Mouse (Mus musculus): ENCODE data around the gene Bnc2.

The Bnc2 gene

DNA sequence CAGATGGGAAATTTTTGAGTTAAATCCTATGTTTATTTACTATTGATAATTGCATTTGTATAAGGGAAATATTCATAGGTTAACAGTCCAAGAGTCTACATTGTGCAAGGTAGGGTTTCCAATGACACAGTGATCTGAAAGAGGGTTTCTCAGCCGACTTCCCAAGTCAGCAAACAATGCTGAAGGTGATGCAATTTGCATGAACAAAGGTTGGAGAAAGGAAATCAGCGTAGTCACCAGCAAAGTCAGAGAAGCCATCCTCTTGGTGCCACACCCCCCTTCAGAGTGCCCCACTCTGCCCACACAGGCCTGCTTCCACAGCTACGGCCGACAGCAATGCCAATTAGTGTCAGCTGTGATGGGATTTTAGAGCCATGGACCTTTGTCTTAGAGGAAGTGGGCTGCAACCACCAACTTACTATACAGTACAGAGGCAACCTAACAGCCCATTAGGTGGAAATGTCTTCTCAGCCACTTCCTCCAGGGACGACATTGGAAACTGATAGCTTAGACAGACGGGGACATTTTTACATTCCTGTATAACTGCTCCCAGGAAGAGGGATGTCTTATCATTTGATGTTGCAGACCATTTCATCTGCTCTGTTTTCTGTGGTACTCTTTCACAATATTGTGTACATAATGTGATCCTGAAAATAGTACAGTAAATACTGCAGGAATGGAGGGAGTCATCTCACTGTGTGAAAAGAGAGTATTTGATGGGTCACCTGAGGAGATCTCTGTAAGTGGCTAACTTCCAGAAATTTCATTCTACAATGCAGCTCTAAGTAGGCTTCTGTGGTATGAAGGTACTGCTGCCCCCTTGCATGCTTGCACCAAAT lies 243.2 kb downstream of the Bnc2 start:
- no peak for DNase-seq (ENCODE audit: low read depth, low spot score)

DNA sequence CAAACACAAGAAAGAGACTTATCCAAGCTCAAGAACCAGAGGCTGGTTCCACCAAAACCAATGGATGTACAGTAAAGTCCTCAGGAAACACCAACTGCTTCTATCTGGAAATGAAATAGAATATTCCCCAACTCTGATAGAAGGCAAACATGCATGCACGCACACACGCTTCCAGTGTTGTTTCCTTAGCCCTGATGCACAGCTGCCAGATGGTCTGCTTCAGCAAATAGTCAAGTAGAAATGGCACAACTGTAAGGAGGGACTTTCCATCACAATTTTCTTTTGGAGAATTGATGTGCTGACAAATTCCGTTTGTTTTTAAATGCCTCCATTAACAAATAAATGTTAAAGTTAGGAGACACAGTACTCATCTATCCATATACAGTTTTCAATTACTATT lies 247.1 kb downstream of the Bnc2 start:
- DNase-seq (ENCODE audit: low read depth, low spot score) = no peak

- DNase-seq (ENCODE audit: low read depth, low spot score) = no peak
These were observed 263.6 kb downstream of the Bnc2 start for GRCm38 (mm10) chr4:84411431-84411830.

- no peak for DNase-seq (ENCODE audit: low read depth, low spot score)
These were observed 267.6 kb downstream of the Bnc2 start for GRCm38 (mm10) chr4:84407328-84408028.

- DNase-seq (ENCODE audit: low read depth, low spot score) = no peak
These were observed 271.5 kb downstream of the Bnc2 start for GRCm38 (mm10) chr4:84403356-84404145.

GRCm38 (mm10) chr4:84388991-84389390 lies 286.1 kb downstream of the Bnc2 start:
- DNase-seq (ENCODE audit: low read depth, low spot score) = no peak

- no peak for DNase-seq (ENCODE audit: low read depth, low spot score)
These were observed 289.9 kb downstream of the Bnc2 start for GRCm38 (mm10) chr4:84385156-84385555.

GRCm38 (mm10) chr4:84379289-84379688 lies 295.8 kb downstream of the Bnc2 start:
- DNase-seq (ENCODE audit: low read depth, low spot score) = no peak

- no peak for DNase-seq (ENCODE audit: low read depth, low spot score)
These were observed 297.6 kb downstream of the Bnc2 start for GRCm38 (mm10) chr4:84377513-84377912.

DNA sequence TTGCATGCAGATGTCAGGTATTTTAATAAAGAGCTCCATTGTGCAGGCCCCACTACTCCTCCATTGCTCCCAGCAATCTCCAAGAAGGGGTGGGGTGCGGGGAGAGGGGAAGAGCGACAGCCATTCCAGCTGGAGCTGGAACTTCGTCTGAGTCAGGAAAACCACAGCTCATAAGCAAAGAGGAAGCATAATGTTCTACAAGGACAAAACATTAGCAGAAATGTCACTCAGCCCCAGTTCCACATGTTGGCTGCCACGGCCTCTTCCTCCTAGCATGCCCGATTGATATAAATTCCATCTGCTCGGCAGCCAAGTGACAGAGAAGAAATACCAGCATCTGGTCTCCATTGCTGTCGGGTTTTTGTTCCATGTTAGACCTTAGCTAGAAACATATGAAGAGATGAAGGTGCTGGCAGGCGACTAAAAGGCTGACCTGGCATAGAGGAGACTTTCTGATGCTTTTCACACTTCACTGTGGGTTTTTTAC lies 312.7 kb downstream of the Bnc2 start:
- DNase-seq (ENCODE audit: low read depth, low spot score) = no peak

DNA sequence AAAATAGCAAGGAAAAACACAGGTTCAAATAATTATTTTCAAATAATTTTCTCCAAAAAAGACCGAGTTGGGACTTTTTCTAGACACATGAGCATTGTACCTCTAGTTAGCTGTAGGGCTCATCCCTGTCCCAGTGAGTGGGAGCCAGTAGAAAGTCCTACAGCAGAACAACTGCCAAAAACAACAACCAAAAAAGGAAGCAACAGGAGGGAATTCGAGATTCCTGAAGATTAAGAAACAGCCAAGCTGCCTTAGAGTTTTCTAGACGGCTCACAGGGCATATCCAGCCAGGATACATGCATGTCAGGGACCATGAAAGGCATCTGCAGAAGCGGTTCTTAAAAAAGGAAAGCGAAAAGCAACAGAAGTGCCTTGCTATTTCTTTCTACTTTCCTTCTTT lies 313.9 kb downstream of the Bnc2 start:
- DNase-seq (ENCODE audit: low read depth, low spot score) = no peak

- no peak for DNase-seq (ENCODE audit: low read depth, low spot score)
These were observed 315.1 kb downstream of the Bnc2 start for GRCm38 (mm10) chr4:84359996-84360395.

GRCm38 (mm10) chr4:84358204-84358603 lies 316.9 kb downstream of the Bnc2 start:
- no peak for DNase-seq (ENCODE audit: low read depth, low spot score)

DNA sequence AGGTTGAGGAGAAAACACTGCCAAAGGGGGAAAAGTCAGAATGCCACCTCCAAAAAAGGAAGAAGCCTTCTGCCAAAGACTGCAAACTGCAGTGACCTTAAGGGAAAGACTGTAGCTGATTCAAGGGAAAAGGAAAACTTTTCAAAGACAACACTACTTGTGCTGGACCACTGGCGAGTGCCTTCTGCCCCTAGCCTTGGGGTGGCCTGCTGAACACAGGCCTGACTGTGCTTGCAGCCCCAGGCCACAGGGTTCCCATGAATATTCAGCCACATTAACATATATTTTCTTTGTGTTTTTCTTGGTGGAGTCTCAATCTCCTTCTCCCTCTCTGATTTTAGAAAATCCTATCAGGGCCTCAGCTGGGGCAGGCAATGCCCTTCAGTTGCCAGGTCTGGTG lies 317.7 kb downstream of the Bnc2 start:
- no peak for DNase-seq (ENCODE audit: low read depth, low spot score)

- no peak for DNase-seq (ENCODE audit: low read depth, low spot score)
These were observed 318.5 kb downstream of the Bnc2 start for GRCm38 (mm10) chr4:84356468-84357153.

DNA sequence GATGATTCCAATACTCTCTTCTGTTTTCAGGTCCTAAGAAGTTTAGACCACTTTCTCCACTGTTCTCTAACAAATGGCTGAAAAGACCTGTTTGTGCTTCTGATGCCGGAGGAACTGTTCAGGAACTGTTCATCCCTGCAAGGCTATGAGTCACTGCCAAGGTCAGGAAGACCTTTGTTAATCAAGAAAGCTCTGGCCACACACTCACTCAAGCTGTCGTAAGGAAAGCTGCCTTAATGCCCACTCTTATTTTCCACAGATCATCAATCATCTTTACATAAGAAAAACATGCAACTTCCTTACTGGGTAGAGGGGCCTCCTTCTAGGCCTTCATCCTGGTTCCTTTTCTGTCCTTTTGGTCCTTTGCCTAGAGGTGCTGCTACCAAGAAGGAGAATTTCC lies 322.4 kb downstream of the Bnc2 start:
- no peak for DNase-seq (ENCODE audit: low read depth, low spot score)

- DNase-seq (ENCODE audit: low read depth, low spot score) = no peak
These were observed 325.5 kb downstream of the Bnc2 start for GRCm38 (mm10) chr4:84349536-84349935.

- no peak for DNase-seq (ENCODE audit: low read depth, low spot score)
These were observed 335.9 kb downstream of the Bnc2 start for GRCm38 (mm10) chr4:84339172-84339571.

DNA sequence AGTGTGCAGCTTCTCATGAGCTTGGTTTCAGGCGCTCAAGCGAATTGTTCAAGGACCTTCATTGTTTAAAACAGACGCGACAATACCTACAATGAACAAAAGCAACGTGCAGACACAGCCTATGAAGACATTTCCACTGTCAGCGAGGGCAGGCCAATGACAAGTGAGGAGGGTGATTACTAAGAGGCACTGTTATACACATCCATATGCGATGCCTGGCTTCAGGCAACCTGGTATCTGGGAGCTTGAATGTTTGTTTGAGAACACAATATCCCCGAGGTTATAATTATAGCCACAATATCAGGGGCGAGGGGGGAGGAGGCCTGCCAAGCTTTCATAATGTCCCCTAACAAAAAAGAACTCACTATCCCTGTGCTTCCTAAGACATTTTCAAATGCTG lies 343.1 kb downstream of the Bnc2 start:
- no peak for DNase-seq (ENCODE audit: low read depth, low spot score)

- no peak for DNase-seq (ENCODE audit: low read depth, low spot score)
These were observed 343.6 kb downstream of the Bnc2 start for GRCm38 (mm10) chr4:84331450-84331849.

DNA sequence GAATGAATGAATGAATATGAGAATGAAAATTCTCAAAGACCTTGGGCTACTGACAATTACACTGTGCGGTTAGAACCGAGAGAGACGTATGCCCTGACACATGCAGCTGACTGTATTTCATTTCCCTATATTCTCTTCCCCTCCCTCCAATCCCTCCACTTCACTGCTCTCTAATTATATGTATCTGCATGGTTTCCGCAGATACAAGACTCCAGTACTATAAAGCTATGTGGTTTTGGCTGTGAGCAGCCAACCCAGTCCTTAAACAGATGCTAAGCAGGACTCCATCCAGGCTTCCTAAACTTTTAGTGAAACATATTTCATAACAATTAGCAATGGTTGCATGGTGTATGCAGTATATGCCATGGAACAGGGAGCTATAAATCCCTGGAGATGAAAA lies 344.6 kb downstream of the Bnc2 start:
- DNase-seq (ENCODE audit: low read depth, low spot score) = no peak

DNA sequence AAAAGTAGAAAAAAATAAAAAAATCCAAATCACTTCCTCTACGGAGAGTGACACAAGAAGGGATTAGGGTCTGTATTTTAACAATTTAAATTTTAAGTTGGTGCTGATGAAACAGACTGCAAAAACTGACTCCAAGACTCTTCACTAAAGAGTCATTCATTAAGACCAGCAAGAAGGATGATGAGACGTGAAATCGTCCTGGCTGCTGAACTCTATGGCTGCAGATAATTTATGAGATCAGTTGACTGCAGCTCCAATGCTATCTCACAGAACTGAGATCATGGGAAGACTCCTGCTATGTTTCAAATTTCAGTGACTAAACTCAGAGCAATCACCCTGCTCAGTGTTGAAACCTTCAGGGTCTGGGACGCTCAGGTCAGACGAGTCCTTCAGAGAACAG lies 345.4 kb downstream of the Bnc2 start:
- no peak for DNase-seq (ENCODE audit: low read depth, low spot score)
